Mouse (Mus musculus): ENCODE measurements around the gene Mink1.

- TF ChIP-seq CTCF (IDR thresholded peaks at IDR 0.05; ENCODE audit: insufficient read depth, low read length) (no peak), POLR2A (IDR thresholded peaks at IDR 0.05; ENCODE audit: borderline replicate concordance, extremely low read depth, low read depth, low read length) (no peak)
Measured at GRCm38 (mm10) chr11:70606717-70607116, 44.0 kb downstream of the Mink1 start.

Measured in lung, adult 2 months (tissue).